Mouse (Mus musculus) hindbrain, embryonic 16.5 days (tissue): ENCODE results near the gene Srxn1. TPM values are rescaled to one million over a fixed set of nuclear protein-coding genes. Genes with fewer than 3 reads are reported as not detected.

ENCODE experiments used
- ATAC-seq: fragments of 200-750 bp; cut with Nextera tagmentation; 2 replicates; pipeline ENCODE4 v1.8.0; 2017; ENCODE audit warnings: moderate TSS enrichment, moderate library complexity
- H3K27ac ChIP-seq: fragments of 300-500 bp; sonication (generic); 2 replicates; pipeline ENCODE4 v1.5.1; 2014; ENCODE audit warnings: low read depth, mild to moderate bottlenecking, control low read depth, low read length, moderate library complexity
- H3K27me3 ChIP-seq: fragments of 300-500 bp; sonication (generic); replicated peaks from 2 replicates; pipeline ENCODE4 v1.6.1; 2014; ENCODE audit warnings: low read length; ENCODE audit not compliant: control insufficient read depth, insufficient read depth
- H3K36me3 ChIP-seq: fragments of 300-500 bp; sonication (generic); 2 replicates; pipeline ENCODE4 v1.6.1; 2014; ENCODE audit warnings: mild to moderate bottlenecking, low read length, moderate library complexity, mixed read lengths; ENCODE audit not compliant: control insufficient read depth, insufficient read depth
- H3K4me1 ChIP-seq: fragments of 300-500 bp; sonication (generic); 2 replicates; pipeline ENCODE4 v1.6.1; 2014; ENCODE audit warnings: low read depth, low read length; ENCODE audit not compliant: control insufficient read depth, insufficient read depth
- H3K4me2 ChIP-seq: fragments of 300-500 bp; sonication (generic); 2 replicates; pipeline ENCODE4 v1.6.1; 2014; ENCODE audit warnings: mild to moderate bottlenecking, low read length, control low read depth, moderate library complexity
- H3K4me3 ChIP-seq: fragments of 300-500 bp; sonication (generic); 2 replicates; pipeline ENCODE4 v1.5.1; 2014; ENCODE audit warnings: mild to moderate bottlenecking, low read length, control low read depth, moderate library complexity
- H3K9ac ChIP-seq: fragments of 300-500 bp; sonication (generic); 2 replicates; pipeline ENCODE4 v1.6.1; 2014; ENCODE audit warnings: low read depth, mild to moderate bottlenecking, control low read depth, low read length, moderate library complexity
- H3K9me3 ChIP-seq: fragments of 300-500 bp; sonication (generic); 2 replicates; pipeline ENCODE4 v1.6.1; 2014; ENCODE audit warnings: mild to moderate bottlenecking, low read length, moderate library complexity; ENCODE audit not compliant: control insufficient read depth
- WGBS: fragments of 180-500 bp; shearing (Covaris S2); extraction: QIAGEN DNeasy Blood & Tissue Kit; methylation state at CpG from one replicate; pipeline ENCODE4 v1.1.7; 2014; 5-methylcytosine and 5-hydroxymethylcytosine counted together
- polyA plus RNA-seq: library from polyadenylated mRNA; unstranded; fragments of >200 nt; fragmentation: Nextera tagmentation; extraction: Ambion mirVana; gene quantifications from 2 replicates; pipeline ENCODE4 v1.2.1, GENCODE M21; 2015

The Srxn1 gene
- polyA plus RNA-seq, 1 experiment from 2014 or later, result 32.1 TPM

DNA sequence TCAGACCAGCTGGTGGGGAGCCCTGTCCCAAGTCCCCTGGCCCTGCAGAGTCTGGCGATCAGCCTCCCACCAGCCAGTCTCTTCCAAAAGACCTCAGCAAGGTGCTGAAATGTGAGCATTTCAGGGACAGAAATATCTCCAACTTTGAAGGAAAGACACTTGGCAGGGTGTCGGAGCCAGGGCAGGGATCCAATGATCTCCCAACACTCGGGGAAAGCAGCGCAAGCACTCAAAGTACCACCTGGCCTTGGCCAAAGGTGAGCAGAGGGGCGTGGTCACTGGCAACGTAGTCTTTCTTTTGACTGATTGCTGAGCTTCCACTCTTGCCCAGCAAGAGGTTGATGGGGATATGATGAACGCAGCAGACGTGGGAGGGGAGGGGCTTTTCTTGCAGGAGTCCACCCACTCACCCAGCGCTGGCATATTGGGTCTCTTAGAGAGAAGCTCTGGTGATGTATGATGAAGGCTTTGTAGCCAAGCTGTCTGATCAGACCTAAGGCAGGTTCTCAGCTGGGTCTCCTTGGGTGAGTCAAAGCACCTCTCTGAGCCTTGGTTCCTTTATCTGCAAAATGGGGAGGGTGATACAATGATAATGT, 29.9 kb upstream of the Srxn1 start:
- no peak overlapping the region for H3K27ac ChIP-seq
- H3K4me2 ChIP-seq, result no peak overlapping the region
- H3K27me3 ChIP-seq, result no peaks in the 10 kb centered on the region; the same call in 1 of the 2 replicates
- H3K36me3 ChIP-seq, result no peaks in the 10 kb centered on the region
- H3K4me3 ChIP-seq, result no peak overlapping the region
- WGBS, result 55% methylated on average over 9 of the region's 9 CpGs
- no peaks in the 10 kb centered on the region for H3K9me3 ChIP-seq
- no peak for ATAC-seq
- no peak overlapping the region for H3K9ac ChIP-seq
- H3K4me1 ChIP-seq, result peaks cover 8% of the 10 kb centered on the region

DNA sequence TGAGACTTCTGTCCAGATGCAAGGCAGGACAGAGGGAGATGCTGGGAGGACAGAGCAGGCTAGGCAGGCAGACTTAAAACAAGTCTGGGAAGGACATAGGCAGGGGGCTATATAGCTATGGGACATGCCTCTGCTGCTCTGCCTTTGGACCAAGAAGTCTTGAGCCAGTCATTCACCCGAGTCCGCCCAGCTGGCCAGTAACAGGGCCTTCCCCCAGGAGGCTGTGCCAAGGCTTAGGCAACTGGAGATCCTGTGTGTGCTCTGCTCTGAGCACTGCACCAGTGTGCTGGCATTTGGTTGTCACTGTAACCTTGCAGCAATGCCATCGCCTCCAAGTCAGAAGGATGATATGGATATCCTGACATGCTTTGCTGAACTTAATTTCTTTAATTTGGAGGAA, 28.0 kb upstream of the Srxn1 start:
- Histone ChIP-seq H3K9me3 (no peaks in the 10 kb centered on the region), H3K36me3 (no peaks in the 10 kb centered on the region), H3K27ac (no peak overlapping the region), H3K4me3 (no peak overlapping the region), H3K4me2 (no peak overlapping the region), H3K4me1 (peaks cover 8% of the 10 kb centered on the region), H3K27me3 (no peaks in the 10 kb centered on the region; the same call in 1 of the 2 replicates), H3K9ac (no peak overlapping the region)
- no peak for ATAC-seq
- 64% methylated on average over 3 of the region's 3 CpGs for WGBS

DNA sequence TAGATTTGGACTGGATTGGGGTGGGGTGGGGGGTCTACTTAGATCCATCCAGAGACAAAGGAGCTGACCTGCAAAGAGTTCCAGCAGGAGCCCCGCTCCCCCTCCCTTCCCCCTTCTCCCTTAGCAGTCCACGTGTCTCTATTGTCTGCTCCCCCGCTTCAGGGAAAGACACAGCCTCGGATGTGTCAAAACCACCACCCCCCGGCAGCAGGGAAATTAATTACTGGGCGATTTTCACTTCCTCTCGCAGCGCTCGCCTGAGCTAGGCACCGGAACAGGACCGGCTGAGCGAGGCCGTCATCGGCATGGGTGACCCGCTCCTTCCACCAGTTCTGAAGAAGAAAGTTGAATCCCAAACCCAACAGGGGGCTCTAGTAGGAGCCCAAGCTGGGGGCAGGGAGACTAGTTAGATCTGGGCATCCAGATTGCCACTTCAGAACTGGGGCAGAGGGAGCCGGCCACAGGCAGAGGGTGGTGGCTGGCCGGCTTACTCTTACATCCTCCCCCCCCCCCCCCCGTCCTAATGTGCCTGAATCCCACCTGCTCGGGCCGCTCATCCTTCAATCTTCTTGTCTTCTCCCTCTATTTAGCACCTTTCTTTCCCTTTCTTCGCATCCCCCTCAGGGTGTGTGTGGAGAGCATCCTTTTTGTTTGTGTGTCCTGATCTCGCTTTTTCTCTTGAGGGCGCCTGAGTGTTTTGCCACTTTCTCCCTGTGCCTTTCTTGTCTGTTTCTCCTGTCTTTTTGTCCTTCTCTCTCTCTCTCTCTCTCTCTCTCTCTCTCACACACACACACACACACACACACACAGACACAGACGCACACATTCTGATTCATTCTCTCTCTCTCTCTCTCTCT, 24.4 kb upstream of the Srxn1 start, which contains the start of gene Scrt2:
Gene Scrt2 (plus strand): TSS at position 845 of the 857 bp plus-strand sequence.
- Histone ChIP-seq H3K4me2 (peak within 1 kb of the TSS; percentile 66), H3K9ac (peak within 1 kb of the TSS; percentile 91), H3K4me1 (peaks cover 35% of the 10 kb centered on the region), H3K27ac (peak within 1 kb of the TSS; percentile 93), H3K36me3 (no peaks in the 10 kb centered on the region), H3K4me3 (peak within 1 kb of the TSS; percentile 79), H3K9me3 (no peaks in the 10 kb centered on the region), H3K27me3 (no peaks in the 10 kb centered on the region; the same call in 1 of the 2 replicates)
- peak; percentile 51 for ATAC-seq
- WGBS, result under 1% methylated on average over 23 of the region's 24 CpGs

DNA sequence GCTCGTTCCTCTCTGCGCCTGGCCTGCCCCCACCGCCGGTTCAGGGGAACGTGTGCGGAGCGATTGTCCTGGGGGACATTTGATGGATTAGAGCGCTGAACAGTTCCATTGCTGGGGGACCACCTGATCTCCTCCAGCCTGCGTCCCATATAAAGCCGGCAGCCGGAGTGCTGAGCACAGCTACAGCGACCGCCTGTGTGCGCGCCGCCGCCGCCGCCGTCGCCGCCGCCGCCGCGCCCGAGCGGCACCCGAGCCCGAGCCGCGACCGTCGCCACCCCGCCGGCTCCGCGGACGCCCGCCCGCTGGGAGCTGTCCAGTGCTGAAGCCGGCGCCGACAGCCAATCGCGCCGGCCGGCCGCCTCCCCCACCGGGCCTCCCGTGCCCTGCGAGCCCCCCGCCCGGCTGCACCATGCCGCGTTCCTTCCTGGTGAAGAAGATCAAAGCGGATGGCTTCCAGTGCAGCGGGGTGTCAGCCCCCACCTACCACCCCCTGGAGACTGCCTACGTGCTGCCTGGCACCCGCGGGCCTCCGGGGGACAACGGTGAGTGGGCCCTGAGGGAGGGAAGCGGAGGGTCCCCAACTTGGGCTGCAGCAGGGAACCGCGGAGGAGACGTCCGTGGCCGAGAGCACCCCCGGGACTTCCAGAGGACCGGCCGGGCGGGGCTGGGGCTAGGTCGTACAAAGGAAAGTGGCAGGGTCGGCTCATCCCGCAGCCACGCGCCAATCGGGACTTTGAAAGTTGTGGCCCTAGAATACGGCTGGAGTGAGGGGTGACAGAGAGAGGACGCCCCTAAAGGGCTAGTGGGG, 23.5 kb upstream of the Srxn1 start:
- H3K27ac ChIP-seq, result peak overlapping the region; percentile 93
- ATAC-seq, result peak; percentile 80
- H3K4me1 ChIP-seq, result peaks cover 42% of the 10 kb centered on the region
- H3K4me2 ChIP-seq, result peak overlapping the region; percentile 66
- H3K27me3 ChIP-seq, result no peaks in the 10 kb centered on the region
- H3K36me3 ChIP-seq, result no peaks in the 10 kb centered on the region
- no peaks in the 10 kb centered on the region for H3K9me3 ChIP-seq
- peak overlapping the region; percentile 79 for H3K4me3 ChIP-seq
- WGBS, result under 1% methylated on average over 62 of the region's 81 CpGs
- peak overlapping the region; percentile 91 for H3K9ac ChIP-seq

DNA sequence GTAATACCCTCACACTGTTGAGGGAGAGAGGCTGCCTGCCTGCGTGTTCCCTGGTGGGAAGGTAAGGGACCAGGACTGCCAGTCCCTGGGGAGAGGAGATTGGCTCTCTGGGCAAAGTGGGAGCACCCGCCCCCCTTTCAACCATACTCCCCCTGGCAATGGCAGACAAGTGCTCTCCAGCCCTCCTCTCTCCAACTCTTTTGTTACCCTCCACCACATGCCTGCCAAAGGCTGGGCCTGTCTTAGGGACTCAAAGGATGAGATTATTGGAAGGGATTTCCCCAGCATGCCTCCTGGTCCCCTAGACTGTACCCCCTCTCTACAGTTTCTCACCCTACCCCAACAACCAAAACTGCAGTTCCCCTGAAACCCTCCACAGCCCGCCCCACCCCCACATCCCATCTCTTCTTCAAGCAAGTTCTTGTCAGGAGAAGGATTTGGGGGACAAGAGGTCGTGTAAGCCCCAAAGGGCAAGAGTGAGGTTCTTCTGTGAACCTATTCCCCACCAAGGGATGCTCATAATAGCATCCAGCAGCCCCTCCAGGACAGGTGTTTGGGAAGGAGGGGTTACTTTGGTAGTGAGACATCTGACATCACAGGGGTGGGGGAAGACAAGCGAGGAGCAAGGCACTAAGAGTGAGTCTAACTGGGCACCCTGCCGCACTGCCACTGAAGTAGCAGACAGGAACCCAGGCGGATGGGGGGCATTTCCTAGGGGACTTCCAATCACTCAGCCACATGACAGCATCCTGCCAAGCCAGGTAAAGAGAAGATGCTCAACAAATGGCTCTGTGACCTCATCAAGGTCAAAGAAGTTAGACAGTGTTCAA, 22.6 kb upstream of the Srxn1 start:
- Histone ChIP-seq H3K36me3 (no peaks in the 10 kb centered on the region), H3K9ac (peak overlapping the region; percentile 91), H3K9me3 (no peaks in the 10 kb centered on the region), H3K4me2 (peak overlapping the region; percentile 66), H3K27ac (peak overlapping the region; percentile 93), H3K4me1 (peaks cover 48% of the 10 kb centered on the region), H3K4me3 (peak overlapping the region; percentile 79), H3K27me3 (no peaks in the 10 kb centered on the region)
- WGBS, result 13% methylated on average over 6 of the region's 7 CpGs
- ATAC-seq, result 0 out of 2 replicates have a peak, but pooled peaks have one; percentile 0

DNA sequence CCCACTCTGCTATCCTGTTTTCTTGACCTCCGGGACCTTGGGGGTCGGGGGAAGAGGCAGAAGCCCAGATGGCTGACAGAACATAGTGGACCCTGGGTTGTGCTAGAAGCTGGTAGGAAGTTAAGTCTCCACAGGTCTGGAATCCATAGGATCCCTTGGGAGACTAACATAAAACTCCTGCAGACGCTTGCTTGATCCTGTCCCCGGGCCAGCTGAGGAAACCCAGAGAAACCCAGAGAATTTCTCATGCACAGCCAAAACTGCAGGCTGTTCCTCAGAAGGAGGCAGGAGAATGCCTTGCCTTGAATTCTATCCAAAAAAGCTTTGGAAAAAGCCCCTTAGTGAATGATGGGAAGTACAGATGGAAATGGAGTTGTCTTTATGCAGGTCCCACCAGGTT, 21.9 kb upstream of the Srxn1 start:
- no peaks in the 10 kb centered on the region for H3K9me3 ChIP-seq
- no peak for ATAC-seq
- 40% methylated on average over 4 of the region's 4 CpGs for WGBS
- H3K27me3 ChIP-seq, result no peaks in the 10 kb centered on the region
- H3K4me3 ChIP-seq, result peak overlapping the region; percentile 79
- peaks cover 48% of the 10 kb centered on the region for H3K4me1 ChIP-seq
- peak overlapping the region; percentile 66 for H3K4me2 ChIP-seq
- H3K36me3 ChIP-seq, result no peaks in the 10 kb centered on the region
- H3K27ac ChIP-seq, result peak overlapping the region; percentile 93
- peak overlapping the region; percentile 91 for H3K9ac ChIP-seq

DNA sequence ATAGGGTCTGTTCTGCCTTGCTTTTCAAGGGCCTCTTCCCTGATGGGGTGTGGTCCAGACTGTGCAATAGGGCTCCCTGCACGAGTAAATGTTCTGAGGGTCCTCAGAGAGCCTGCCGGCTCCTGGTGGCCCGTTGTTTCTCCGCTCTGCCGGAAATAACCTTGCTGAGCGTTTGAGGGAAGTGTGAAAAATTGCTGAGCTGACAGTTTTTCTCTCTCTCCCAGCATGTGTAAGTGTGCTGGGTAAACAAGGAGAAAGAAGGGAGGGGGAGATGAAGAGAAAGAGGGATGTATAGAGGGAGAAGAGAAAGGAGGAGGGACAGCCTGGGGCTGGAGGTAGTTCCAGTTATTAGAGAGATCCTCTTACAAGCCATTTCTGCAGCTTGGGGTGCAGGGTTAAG, 21.0 kb upstream of the Srxn1 start:
- peak overlapping the region; percentile 66 for H3K4me2 ChIP-seq
- peak overlapping the region; percentile 79 for H3K4me3 ChIP-seq
- no peak for ATAC-seq
- no peaks in the 10 kb centered on the region for H3K27me3 ChIP-seq
- peak overlapping the region; percentile 10 for H3K27ac ChIP-seq
- H3K9me3 ChIP-seq, result no peaks in the 10 kb centered on the region
- peaks cover 48% of the 10 kb centered on the region for H3K4me1 ChIP-seq
- WGBS, result 15% methylated on average over 6 of the region's 6 CpGs
- H3K9ac ChIP-seq, result peak overlapping the region; percentile 46
- no peaks in the 10 kb centered on the region for H3K36me3 ChIP-seq

DNA sequence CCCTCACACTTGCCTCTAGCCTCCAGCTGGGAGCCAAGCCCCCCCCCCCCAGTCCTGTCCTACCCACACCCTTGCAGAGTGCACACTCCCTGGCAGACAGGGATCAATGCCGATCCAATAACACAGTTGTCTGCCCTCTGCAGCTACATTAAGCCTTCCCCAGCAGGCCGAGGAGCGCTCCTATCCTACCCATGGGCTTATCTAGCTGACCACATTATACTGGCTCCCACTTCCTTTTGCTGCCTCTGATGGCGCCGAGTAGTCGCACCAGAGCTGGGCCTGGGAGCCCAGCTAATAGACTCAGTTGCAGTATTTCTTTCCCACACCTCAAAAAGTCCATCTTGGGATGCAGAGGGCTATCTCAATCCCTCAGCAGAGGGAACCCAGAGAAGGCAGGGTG, 19.9 kb upstream of the Srxn1 start:
- no peak overlapping the region for H3K4me3 ChIP-seq
- H3K9ac ChIP-seq, result no peak overlapping the region

More for the DNA sequence above, 19.9 kb upstream of the Srxn1 start:
- H3K4me2 ChIP-seq, result peak overlapping the region; percentile 66
- H3K9me3 ChIP-seq, result no peaks in the 10 kb centered on the region
- ATAC-seq, result no peak
- H3K36me3 ChIP-seq, result no peaks in the 10 kb centered on the region
- 72% methylated on average over 6 of the region's 6 CpGs for WGBS
- H3K27ac ChIP-seq, result 0 out of 2 replicates have a peak overlapping the region, but pooled peaks have one; percentile 5
- no peaks in the 10 kb centered on the region for H3K27me3 ChIP-seq
- peaks cover 42% of the 10 kb centered on the region for H3K4me1 ChIP-seq
